Mouse (Mus musculus) limb, embryonic 13.5 days (tissue): Measurements from ENCODE around the gene Jak2. TPM values are rescaled to one million over a fixed set of nuclear protein-coding genes. Genes with fewer than 3 reads are reported as not detected.

ENCODE experiments used
- ATAC-seq: fragments of 200-750 bp; cut with Nextera tagmentation; 2 replicates; pipeline ENCODE4 v1.8.0; 2017; ENCODE audit warnings: low read depth, moderate number of reproducible peaks, moderate TSS enrichment; ENCODE audit not compliant: low FRiP score
- H3K27ac ChIP-seq: fragments of 300-500 bp; sonication (generic); 2 replicates; pipeline ENCODE4 v1.5.1; 2015; ENCODE audit warnings: inconsistent platforms, mild to moderate bottlenecking, moderate library complexity
- H3K27me3 ChIP-seq: fragments of 300-500 bp; sonication (generic); 2 replicates; pipeline ENCODE4 v1.6.1; 2015; ENCODE audit warnings: mild to moderate bottlenecking, inconsistent platforms
- H3K36me3 ChIP-seq: fragments of 300-500 bp; sonication (generic); 2 replicates; pipeline ENCODE4 v1.6.1; 2015; ENCODE audit warnings: inconsistent platforms, mild to moderate bottlenecking, moderate library complexity
- H3K4me1 ChIP-seq: fragments of 300-500 bp; sonication (generic); 2 replicates; pipeline ENCODE4 v1.6.1; 2015; ENCODE audit warnings: inconsistent platforms
- H3K4me2 ChIP-seq: fragments of 300-500 bp; sonication (generic); replicated peaks from 2 replicates; pipeline ENCODE4 v1.6.1; 2015; ENCODE audit warnings: inconsistent platforms, mild to moderate bottlenecking, moderate library complexity
- H3K4me3 ChIP-seq: fragments of 300-500 bp; sonication (generic); 2 replicates; pipeline ENCODE4 v1.5.1; 2015; ENCODE audit warnings: moderate library complexity, mild to moderate bottlenecking, inconsistent platforms
- H3K9ac ChIP-seq: fragments of 300-500 bp; sonication (generic); 2 replicates; pipeline ENCODE4 v1.6.1; 2015; ENCODE audit warnings: mild to moderate bottlenecking, inconsistent platforms
- H3K9me3 ChIP-seq: fragments of 300-500 bp; sonication (generic); 2 replicates; pipeline ENCODE4 v1.6.1; 2016; ENCODE audit warnings: inconsistent platforms
- WGBS: fragments of 180-500 bp; shearing (Covaris S2); methylation state at CpG from one replicate; pipeline ENCODE4 v1.1.7; 2015; 5-methylcytosine and 5-hydroxymethylcytosine counted together
- polyA plus RNA-seq: library from polyadenylated mRNA; unstranded; fragments of >200 nt; fragmentation: Nextera tagmentation; extraction: Ambion mirVana; gene quantifications from 2 replicates; pipeline ENCODE4 v1.2.1, GENCODE M21; 2015

Jak2 gene
- polyA plus RNA-seq, 1 experiment from 2014 or later: 9.8 TPM

DNA sequence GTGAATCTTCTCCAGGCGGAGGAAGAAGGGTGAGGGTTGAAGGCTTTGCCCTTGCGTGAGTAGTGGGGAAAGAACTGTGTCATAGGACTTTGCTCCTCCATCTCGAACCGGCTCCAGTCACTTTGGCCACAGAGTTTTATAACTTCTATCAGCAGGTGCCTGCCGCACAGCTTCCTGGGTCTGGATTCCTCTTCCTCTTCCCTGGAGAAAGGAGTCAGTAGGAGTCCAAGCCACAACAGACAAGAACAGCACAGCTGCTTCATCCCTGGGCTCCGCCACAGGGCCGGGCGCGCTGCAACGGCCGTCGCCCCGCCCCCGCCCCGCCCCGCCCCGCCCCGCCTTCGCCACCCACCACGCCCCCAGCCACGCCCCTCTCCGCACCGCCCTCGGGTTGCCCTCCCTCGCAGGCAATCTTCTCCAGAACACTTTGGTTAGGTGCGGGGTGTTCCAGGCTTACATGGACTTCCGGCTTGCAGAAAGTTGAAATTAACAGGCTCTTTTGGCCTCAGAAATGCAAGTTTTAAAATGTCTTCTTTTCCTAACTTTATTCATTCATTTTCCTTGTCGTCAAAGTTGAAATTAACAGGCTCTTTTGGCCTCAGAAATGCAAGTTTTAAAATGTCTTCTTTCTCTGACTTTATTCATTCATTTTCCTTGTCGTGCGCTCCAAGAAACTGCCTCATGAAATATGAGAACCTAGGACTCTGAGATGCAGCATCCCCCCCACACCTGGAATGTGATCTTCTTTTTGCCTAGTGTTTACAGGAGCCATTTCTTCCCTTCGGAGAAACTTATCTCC lies 73.6 kb downstream of the Jak2 start, which contains the start of gene Insl6:
Gene Insl6, minus strand, starts transcription at position 304 of the 799 bp plus-strand sequence.
- no peak within 1 kb of the TSS for H3K27ac ChIP-seq
- H3K36me3 ChIP-seq: no peaks in the 10 kb centered on the region
- peak within 1 kb of the TSS; percentile 65 for H3K4me2 ChIP-seq
- peaks cover 9% of the 10 kb centered on the region; the same call in 1 of the 2 replicates for H3K4me1 ChIP-seq
- no peaks in the 10 kb centered on the region for H3K9me3 ChIP-seq
- H3K27me3 ChIP-seq: no peaks in the 10 kb centered on the region
- peak within 1 kb of the TSS; percentile 48 for H3K9ac ChIP-seq
- H3K4me3 ChIP-seq: peak within 1 kb of the TSS; percentile 43
- WGBS: 5% methylated on average over 22 of the region's 31 CpGs
- ATAC-seq: peak; percentile 98

DNA sequence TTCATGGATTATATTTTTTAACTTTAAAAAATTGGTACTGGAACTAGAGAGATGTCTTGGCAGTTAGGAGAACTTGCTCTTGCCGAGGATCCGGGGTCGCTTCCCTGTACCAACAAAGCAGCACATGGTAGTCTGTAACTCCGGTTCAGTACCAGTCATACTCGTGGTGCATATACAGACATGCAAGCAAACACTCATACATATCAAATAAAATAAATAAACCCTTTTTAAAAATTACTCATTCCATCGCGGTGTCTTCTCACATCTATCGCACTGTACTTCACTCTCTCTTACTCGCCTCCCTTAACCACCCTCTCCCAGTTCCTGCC lies 74.2 kb downstream of the Jak2 start:
- Histone ChIP-seq H3K27ac (no peak overlapping the region), H3K9ac (no peak overlapping the region), H3K4me2 (peak overlapping the region; percentile 65), H3K4me1 (peaks cover 9% of the 10 kb centered on the region; the same call in 1 of the 2 replicates), H3K36me3 (no peaks in the 10 kb centered on the region), H3K4me3 (peak overlapping the region; percentile 43), H3K9me3 (no peaks in the 10 kb centered on the region), H3K27me3 (no peaks in the 10 kb centered on the region)
- 61% methylated on average over 9 of the region's 9 CpGs for WGBS
- ATAC-seq: no peak

- Histone ChIP-seq H3K27me3 (no peaks in the 10 kb centered on the region), H3K4me2 (no peak overlapping the region), H3K9me3 (no peaks in the 10 kb centered on the region), H3K36me3 (no peaks in the 10 kb centered on the region), H3K4me1 (peaks cover 9% of the 10 kb centered on the region; the same call in 1 of the 2 replicates), H3K4me3 (no peak overlapping the region), H3K9ac (no peak overlapping the region), H3K27ac (no peak overlapping the region)
- 88% methylated on average over 4 of the region's 4 CpGs for WGBS
- no peak for ATAC-seq
Measured at GRCm38 (mm10) chr19:29326396-29326795, 74.8 kb downstream of the Jak2 start.

DNA sequence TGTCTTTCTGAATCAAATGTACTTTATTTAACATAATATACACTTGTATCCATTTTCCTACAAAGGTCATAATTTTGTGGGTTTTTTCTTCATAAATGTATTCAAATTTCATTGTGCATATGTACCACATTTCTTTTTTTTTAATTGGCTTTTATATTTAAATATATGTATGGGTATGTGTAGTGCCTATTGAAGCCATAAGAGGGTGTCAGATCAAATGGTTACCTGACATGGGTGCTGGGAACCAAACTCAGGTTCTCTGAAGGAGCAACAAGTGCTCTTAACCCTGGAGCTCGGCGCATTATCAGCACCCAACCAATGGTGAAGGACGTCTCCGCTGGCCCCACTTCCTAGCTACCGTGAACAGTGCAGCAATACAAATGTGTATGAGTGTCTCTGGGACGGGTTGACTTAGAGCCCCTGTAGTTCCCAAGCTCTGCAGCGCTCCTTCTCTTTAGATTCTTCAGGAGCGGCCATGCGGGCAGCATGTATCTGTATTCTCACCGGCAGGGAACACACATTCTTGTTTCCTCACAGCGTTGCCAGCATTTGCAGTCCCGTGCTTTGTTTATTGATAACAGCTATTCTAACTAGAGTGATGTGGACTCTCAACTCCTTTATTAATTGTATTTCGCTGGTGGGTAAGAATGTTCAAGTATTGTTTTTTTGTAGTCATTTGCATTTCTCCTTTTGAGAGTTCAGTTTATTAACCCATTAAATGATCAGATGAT lies 75.4 kb downstream of the Jak2 start:
- Histone ChIP-seq H3K4me3 (no peak overlapping the region), H3K4me1 (peaks cover 9% of the 10 kb centered on the region; the same call in 1 of the 2 replicates), H3K9ac (no peak overlapping the region), H3K27ac (no peak overlapping the region), H3K4me2 (no peak overlapping the region), H3K36me3 (no peaks in the 10 kb centered on the region), H3K27me3 (no peaks in the 10 kb centered on the region), H3K9me3 (no peaks in the 10 kb centered on the region)
- ATAC-seq: no peak
- WGBS: 85% methylated on average over 13 of the region's 13 CpGs

DNA sequence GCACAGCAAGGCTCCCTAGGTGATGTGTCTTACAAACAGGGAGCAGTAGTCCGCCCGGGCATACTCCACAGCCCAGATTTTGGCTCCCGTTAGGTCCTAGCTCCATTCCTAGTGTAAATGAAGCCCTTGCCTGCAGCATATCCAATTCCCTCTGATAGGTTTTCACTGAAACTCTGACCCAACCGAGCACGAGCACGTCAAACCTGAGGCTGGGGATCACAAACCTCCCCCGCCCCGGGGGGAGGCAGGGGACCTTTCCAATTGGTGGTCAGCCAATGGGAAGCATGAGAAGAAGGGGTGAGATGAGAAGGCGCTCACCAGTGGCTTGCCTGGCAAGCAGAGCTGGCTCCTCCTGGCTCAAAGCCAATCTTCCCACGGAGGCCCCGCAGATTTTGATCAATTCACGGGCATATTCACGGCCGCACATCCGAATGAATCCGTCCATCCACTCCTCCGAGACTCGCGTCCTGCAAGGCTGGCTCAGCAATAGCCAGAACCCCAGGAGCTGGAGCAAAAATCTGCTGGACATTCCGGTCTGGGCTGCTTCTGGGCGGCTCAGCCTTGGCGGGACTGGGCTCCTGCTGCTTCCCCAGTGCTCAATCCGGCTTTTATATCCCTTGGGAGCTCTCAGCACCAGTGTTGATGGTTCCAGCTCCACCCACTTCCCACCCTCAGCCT lies 82.6 kb downstream of the Jak2 start, which contains the start of gene Rln1:
Gene Rln1, minus strand, starts transcription at position 603 of the 678 bp plus-strand sequence.
- 1% methylated on average over 23 of the region's 23 CpGs for WGBS
- ATAC-seq: peak; percentile 32; the same call in 1 of the 2 replicates
- Histone ChIP-seq H3K9me3 (no peaks in the 10 kb centered on the region), H3K9ac (peak within 1 kb of the TSS; percentile 65), H3K4me3 (peak within 1 kb of the TSS; percentile 47), H3K4me1 (peaks cover 13% of the 10 kb centered on the region; the same call in 1 of the 2 replicates), H3K27ac (no peak within 1 kb of the TSS), H3K4me2 (peak within 1 kb of the TSS; percentile 80), H3K27me3 (peaks cover 17% of the 10 kb centered on the region), H3K36me3 (no peaks in the 10 kb centered on the region)

DNA sequence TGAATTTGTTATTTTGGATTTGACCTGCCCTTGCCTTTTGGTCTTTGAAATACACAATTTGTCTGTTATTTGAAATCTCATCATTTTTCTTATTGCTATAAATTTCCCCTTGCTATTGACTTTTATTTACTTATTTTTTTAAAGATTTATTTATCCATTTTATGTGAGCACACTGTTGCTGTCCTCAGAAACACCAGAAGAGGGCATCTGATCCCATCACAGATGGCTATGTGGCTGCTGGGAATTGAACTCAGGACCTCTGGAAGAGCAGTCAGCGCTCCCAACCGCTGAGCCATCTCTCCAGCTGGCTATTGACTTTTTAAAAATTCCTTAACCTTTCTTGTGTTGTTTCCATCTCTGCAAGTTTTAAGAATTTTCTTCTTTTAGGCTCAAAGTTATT lies 85.0 kb downstream of the Jak2 start:
- 90% methylated on average over 2 of the region's 2 CpGs for WGBS
- Histone ChIP-seq H3K9ac (no peak overlapping the region), H3K4me2 (no peak overlapping the region), H3K36me3 (no peaks in the 10 kb centered on the region), H3K27ac (no peak overlapping the region), H3K4me1 (peaks cover 13% of the 10 kb centered on the region; the same call in 1 of the 2 replicates), H3K27me3 (peaks cover 17% of the 10 kb centered on the region), H3K4me3 (no peak overlapping the region), H3K9me3 (no peaks in the 10 kb centered on the region)
- ATAC-seq: no peak

GRCm38 (mm10) chr19:29341029-29341428 lies 89.4 kb downstream of the Jak2 start:
- ATAC-seq: no peak
- H3K9me3 ChIP-seq: no peaks in the 10 kb centered on the region
- H3K27me3 ChIP-seq: no peaks in the 10 kb centered on the region
- WGBS: 81% methylated on average over 4 of the region's 4 CpGs
- no peak overlapping the region for H3K4me2 ChIP-seq
- H3K36me3 ChIP-seq: no peaks in the 10 kb centered on the region
- H3K4me3 ChIP-seq: no peak overlapping the region
- H3K4me1 ChIP-seq: no peaks in the 10 kb centered on the region
- H3K27ac ChIP-seq: no peak overlapping the region
- H3K9ac ChIP-seq: no peak overlapping the region

DNA sequence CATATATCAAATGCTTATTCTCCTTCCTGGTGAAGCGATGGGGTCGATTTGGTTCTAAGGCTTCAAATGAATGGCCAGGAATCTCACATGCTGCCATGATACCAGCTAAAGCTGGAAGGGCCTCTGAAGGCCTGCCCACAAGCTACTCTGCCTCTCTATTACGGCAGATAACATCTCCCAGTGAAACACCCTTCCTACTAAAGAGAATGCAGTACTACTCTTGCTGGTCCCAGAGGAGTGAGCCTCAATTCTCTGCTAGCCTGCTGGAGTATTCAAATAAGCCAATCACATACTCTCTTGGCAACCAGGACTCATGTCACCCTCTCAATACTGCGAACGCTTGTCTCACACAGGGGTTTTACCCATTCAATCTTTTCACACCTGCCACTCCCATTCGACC lies 90.7 kb downstream of the Jak2 start:
- Histone ChIP-seq H3K4me3 (no peak overlapping the region), H3K36me3 (no peaks in the 10 kb centered on the region), H3K27ac (no peak overlapping the region), H3K9me3 (no peaks in the 10 kb centered on the region), H3K4me1 (no peaks in the 10 kb centered on the region), H3K27me3 (no peaks in the 10 kb centered on the region), H3K9ac (no peak overlapping the region), H3K4me2 (no peak overlapping the region)
- WGBS: 83% methylated on average over 6 of the region's 6 CpGs
- no peak for ATAC-seq

DNA sequence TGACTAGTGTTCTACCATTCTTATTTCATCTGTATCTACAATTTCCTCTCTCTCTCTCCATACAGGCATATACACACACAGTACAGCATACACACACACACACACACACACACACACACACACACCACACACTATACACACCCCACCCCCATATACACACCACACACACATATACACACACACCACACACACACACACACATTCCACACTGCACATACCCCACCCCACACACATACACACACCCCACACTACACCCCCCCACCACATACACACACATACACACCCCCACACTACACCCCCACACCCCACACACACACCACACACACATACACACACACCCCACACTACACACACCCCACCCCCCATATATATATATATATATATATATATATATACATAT lies 93.2 kb downstream of the Jak2 start:
- no peaks in the 10 kb centered on the region for H3K9me3 ChIP-seq
- no peak overlapping the region for H3K9ac ChIP-seq
- no peaks in the 10 kb centered on the region for H3K27me3 ChIP-seq

DNA sequence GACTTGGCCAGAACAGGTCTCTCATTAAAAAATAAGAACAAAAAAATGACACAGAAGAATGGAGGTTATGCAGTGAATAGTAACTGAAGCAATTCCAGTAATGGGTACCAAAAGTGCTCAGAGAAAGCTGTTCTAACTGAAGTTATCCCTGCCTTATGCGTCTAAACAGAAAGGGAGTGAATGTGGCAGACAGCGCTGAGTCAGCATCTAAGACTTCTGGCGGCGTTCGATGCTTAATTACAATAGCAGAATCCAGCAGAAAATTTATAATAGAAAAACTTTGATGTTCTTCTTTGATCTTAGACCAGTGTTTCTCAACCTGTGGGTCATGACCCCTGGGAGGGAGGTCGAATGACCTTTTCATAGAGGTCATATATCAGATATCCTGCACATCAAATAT lies 94.0 kb downstream of the Jak2 start:
- WGBS: 75% methylated on average over 6 of the region's 6 CpGs
- Histone ChIP-seq H3K27ac (no peak overlapping the region), H3K4me3 (no peak overlapping the region), H3K27me3 (no peaks in the 10 kb centered on the region), H3K36me3 (no peaks in the 10 kb centered on the region), H3K4me1 (no peaks in the 10 kb centered on the region), H3K9me3 (no peaks in the 10 kb centered on the region), H3K9ac (no peak overlapping the region), H3K4me2 (no peak overlapping the region)
- no peak for ATAC-seq

More for the DNA sequence above, 93.2 kb downstream of the Jak2 start:
- ATAC-seq: no peak
- Histone ChIP-seq H3K36me3 (no peaks in the 10 kb centered on the region), H3K4me2 (no peak overlapping the region), H3K4me3 (no peak overlapping the region), H3K4me1 (no peaks in the 10 kb centered on the region), H3K27ac (no peak overlapping the region)

DNA sequence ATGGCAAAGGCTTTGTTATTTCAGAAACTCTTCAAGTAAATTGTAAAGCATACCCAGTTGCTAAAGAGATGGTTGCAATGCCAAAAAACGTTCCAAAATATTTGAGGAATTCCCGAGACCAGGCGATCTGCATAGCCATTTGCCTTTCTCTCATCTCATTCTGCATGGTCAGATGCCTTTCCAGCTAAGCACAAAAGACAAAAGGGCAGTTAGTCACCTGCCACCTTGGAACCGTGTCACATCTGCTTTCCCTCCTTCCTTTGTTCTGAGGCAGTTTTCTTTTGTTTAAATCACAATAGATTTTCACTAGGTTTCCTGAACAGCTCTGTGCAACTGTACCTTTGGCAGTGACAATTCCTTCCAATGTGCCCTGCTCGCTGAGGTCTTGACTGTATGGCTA lies 99.4 kb downstream of the Jak2 start:
- Histone ChIP-seq H3K27me3 (no peaks in the 10 kb centered on the region), H3K4me3 (no peak overlapping the region), H3K27ac (no peak overlapping the region), H3K9me3 (no peaks in the 10 kb centered on the region), H3K4me2 (no peak overlapping the region), H3K4me1 (no peaks in the 10 kb centered on the region; the same call in 1 of the 2 replicates), H3K9ac (no peak overlapping the region), H3K36me3 (no peaks in the 10 kb centered on the region)
- 59% methylated on average over 5 of the region's 5 CpGs for WGBS
- ATAC-seq: no peak
